Comparison of ENCODE assay signal across 15 mouse cellular contexts in genomic region chr7:46390226-46390625, GRCm38 (mm10). TPM values are rescaled to one million over a fixed set of nuclear protein-coding genes. Genes with fewer than 3 reads are reported as not detected.
"Had no signal": no experiment of that assay in that cellular context is flagged by ENCODE, and none has a peak within 500 bp of the region (broad histone marks: within the 10 kb centered on the region; RNA-seq: fewer than 3 reads in every experiment).

No protein-coding gene starts in this region.

- H3K36me3 ChIP-seq: limb, embryonic 15.5 days; liver, embryonic 15.5 days had no signal

- ATAC-seq: intestine, postnatal 0 days; midbrain, embryonic 16.5 days had no signal

- H3K27ac ChIP-seq: kidney, postnatal 0 days; limb, embryonic 15.5 days; liver, embryonic 15.5 days; stomach, postnatal 0 days had no signal

- H3K9ac ChIP-seq: limb, embryonic 15.5 days; liver, embryonic 15.5 days had no signal

- H3K4me1 ChIP-seq: limb, embryonic 15.5 days; liver, embryonic 15.5 days had no signal

- DNase-seq: kidney, adult 9 months; kidney, postnatal 36 days; layer of hippocampus, adult 9-11 months; layer of hippocampus, postnatal 36 days; lung, postnatal 10 days; lung, postnatal 4 days; right cerebral cortex, postnatal 14 days had no signal

- H3K4me3 ChIP-seq: limb, embryonic 15.5 days; liver, embryonic 15.5 days; megakaryocyte, embryonic 14.5 days had no signal

- H3K4me2 ChIP-seq: limb, embryonic 15.5 days; liver, embryonic 15.5 days; midbrain, embryonic 11.5 days had no signal

- H3K9me3 ChIP-seq: limb, embryonic 15.5 days; liver, embryonic 15.5 days; megakaryocyte, embryonic 14.5 days had no signal

RNA-seq across cellular contexts. Expression of gene Kcnc1, which starts 6.1 kb away (rescaled TPM):
- polyA plus RNA-seq: liver, embryonic 15.5 days had no signal

RNA-seq across cellular contexts. Expression of gene Myod1, which starts 14.0 kb away (rescaled TPM):
- total RNA-seq: layer of hippocampus, postnatal 36 days had no signal
- polyA plus RNA-seq: intestine, postnatal 0 days; kidney, postnatal 0 days; midbrain, embryonic 11.5 days had no signal
